Mouse (Mus musculus) megakaryocyte-erythroid progenitor cell, adult 5 weeks (primary cell): Measurements from ENCODE around the gene Fbxo44. TPM values are rescaled to one million over a fixed set of nuclear protein-coding genes. Genes with fewer than 3 reads are reported as not detected.

ENCODE experiments used
- polyA plus RNA-seq: library from polyadenylated mRNA; stranded (reverse); fragments of >175 nt; gene quantifications from 2 replicates; pipeline ENCODE4 v1.2.3, GENCODE M21; 2012

Gene Fbxo44
- 4.3 and 6.0 TPM in 2 replicates for polyA plus RNA-seq

GRCm38 (mm10) chr4:148160436-148161390 lies at the start of gene Fbxo44, which contains the start of gene Fbxo2:
Gene Fbxo44 (minus strand): TSS chr4:148160482.
Gene Fbxo2 (plus strand): TSS chr4:148160621.

GRCm38 (mm10) chr4:148151267-148152168 lies 8.8 kb downstream of the Fbxo44 start, which contains the start of gene Fbxo6:
Gene Fbxo6 (minus strand): TSS chr4:148152140.

GRCm38 (mm10) chr4:148130561-148131413 lies 29.5 kb downstream of the Fbxo44 start, which contains the start of gene Draxin:
Gene Draxin (minus strand): TSS chr4:148130698.

GRCm38 (mm10) chr4:148130133-148130532 lies 30.1 kb downstream of the Fbxo44 start, which contains the start of gene Mad2l2:
Gene Mad2l2 (plus strand): TSS chr4:148130384.

Other genes starting within 250 kb of the Fbxo44 start
- gene Plod1, start 223.7 kb downstream of the Fbxo44 start, polyA plus RNA-seq: 7.7 and 10.8 TPM in 2 replicates
- 106 and 121 TPM in 2 replicates for gene 2510039O18Rik, start 219.6 kb downstream of the Fbxo44 start, polyA plus RNA-seq
- gene Nppb, start 174.7 kb downstream of the Fbxo44 start, polyA plus RNA-seq: not detected in 2 replicates
- gene Nppa, start 159.8 kb downstream of the Fbxo44 start, polyA plus RNA-seq: not detected in 2 replicates
- gene Clcn6, start 121.7 kb downstream of the Fbxo44 start, polyA plus RNA-seq: 2.4 and 3.4 TPM in 2 replicates
- gene Mthfr, start 121.4 kb downstream of the Fbxo44 start, polyA plus RNA-seq: 6.8 and 8.6 TPM in 2 replicates
- gene Agtrap, start 72.5 kb downstream of the Fbxo44 start, polyA plus RNA-seq: 14.0 and 17.8 TPM in 2 replicates
- 22.5 and 23.9 TPM in 2 replicates for gene Mad2l2, start 30.1 kb downstream of the Fbxo44 start, polyA plus RNA-seq
- gene Draxin, start 29.8 kb downstream of the Fbxo44 start, polyA plus RNA-seq: 0.04 and 0.10 TPM in 2 replicates
- 18.9 and 19.8 TPM in 2 replicates for gene Fbxo6, start 8.3 kb downstream of the Fbxo44 start, polyA plus RNA-seq
- gene Fbxo2, start 139 bp upstream of the Fbxo44 start, polyA plus RNA-seq: 0.13 and 0.15 TPM in 2 replicates
- not detected in 2 replicates for gene Disp3, start 127.5 kb upstream of the Fbxo44 start, polyA plus RNA-seq